Mouse (Mus musculus) adrenal gland, adult 2 months (tissue): ENCODE measurements around the gene Phldb3. TPM values are rescaled to one million over a fixed set of nuclear protein-coding genes. Genes with fewer than 3 reads are reported as not detected.

Experiments
- polyA plus RNA-seq: library from polyadenylated mRNA; depleted of rRNA; stranded (reverse); fragments of >200 nt; gene quantifications from 2 replicates; pipeline ENCODE4 v1.2.3, GENCODE M21; 2012; rRNA removed
- total RNA-seq, 2 experiments: library from RNA; stranded (reverse); gene quantifications; 2 replicates each; pipeline ENCODE4 v1.2.3; 2021

Gene Phldb3
- total and polyA plus RNA-seq, 3 experiments = 3.5 to 8.5 (median 3.9) TPM

Other genes starting within 250 kb of the Phldb3 start
- under 1 TPM; 0.37 to 0.97 TPM for gene Kcnn4, start 240.5 kb upstream of the Phldb3 start, total RNA-seq
- gene Kcnn4, start 240.5 kb upstream of the Phldb3 start, polyA plus RNA-seq = 2.1 and 3.0 TPM in 2 replicates
- gene Smg9, start 211.1 kb upstream of the Phldb3 start, total RNA-seq = 10 to 100 TPM; 19.7 to 20.2 TPM
- gene Smg9, start 211.1 kb upstream of the Phldb3 start, polyA plus RNA-seq = 45.8 and 46.0 TPM in 2 replicates
- not detected for gene Irgc1, start 158.5 kb upstream of the Phldb3 start, total RNA-seq
- 0.19 TPM in 1 of 2 replicates, not detected in the other for gene Irgc1, start 158.5 kb upstream of the Phldb3 start, polyA plus RNA-seq
- 10 to 100 TPM in 1 of 2 experiments, 1 to 10 TPM in 1; 9.5 to 10.8 TPM for gene Plaur, start 148.3 kb upstream of the Phldb3 start, total RNA-seq
- 15.5 and 18.0 TPM in 2 replicates for gene Plaur, start 148.3 kb upstream of the Phldb3 start, polyA plus RNA-seq
- 1 to 10 TPM; 1.7 to 4.7 TPM for gene Cadm4, start 128.7 kb upstream of the Phldb3 start, total RNA-seq
- gene Cadm4, start 128.7 kb upstream of the Phldb3 start, polyA plus RNA-seq = 6.6 and 7.5 TPM in 2 replicates
- 1 to 10 TPM; 4.2 to 7.2 TPM for gene Zfp428, start 103.8 kb upstream of the Phldb3 start, total RNA-seq
- 32.1 and 38.3 TPM in 2 replicates for gene Zfp428, start 103.8 kb upstream of the Phldb3 start, polyA plus RNA-seq
- not detected for gene AC161166.1, start 98.3 kb upstream of the Phldb3 start, total RNA-seq
- not detected in 2 replicates for gene AC161166.1, start 98.3 kb upstream of the Phldb3 start, polyA plus RNA-seq
- gene Irgq, start 80.1 kb upstream of the Phldb3 start, total RNA-seq = 10 to 100 TPM; 21.2 to 23.7 TPM
- 20.8 and 23.5 TPM in 2 replicates for gene Irgq, start 80.1 kb upstream of the Phldb3 start, polyA plus RNA-seq
- gene Pinlyp, start 64.6 kb upstream of the Phldb3 start, total RNA-seq = not detected
- gene Pinlyp, start 64.6 kb upstream of the Phldb3 start, polyA plus RNA-seq = not detected in 2 replicates
- gene Xrcc1, start 64.5 kb upstream of the Phldb3 start, total RNA-seq = 10 to 100 TPM; 34.7 to 36.8 TPM
- 61.2 TPM in 2 replicates for gene Xrcc1, start 64.5 kb upstream of the Phldb3 start, polyA plus RNA-seq
- 10 to 100 TPM; 34.8 to 37.5 TPM for gene Ethe1, start 23.2 kb upstream of the Phldb3 start, total RNA-seq
- gene Ethe1, start 23.2 kb upstream of the Phldb3 start, polyA plus RNA-seq = 32.1 and 33.8 TPM in 2 replicates
- gene Zfp575, start 23.1 kb upstream of the Phldb3 start, total RNA-seq = under 1 TPM; 0.29 to 0.45 TPM
- 0.36 and 0.62 TPM in 2 replicates for gene Zfp575, start 23.1 kb upstream of the Phldb3 start, polyA plus RNA-seq
- gene Lypd3, start 25.8 kb downstream of the Phldb3 start, total RNA-seq = under 1 TPM; 0.79 to 0.84 TPM
- 1.9 TPM in 2 replicates for gene Lypd3, start 25.8 kb downstream of the Phldb3 start, polyA plus RNA-seq
- not detected for gene Tex101, start 65.9 kb downstream of the Phldb3 start, total RNA-seq
- gene Tex101, start 65.9 kb downstream of the Phldb3 start, polyA plus RNA-seq = not detected in 2 replicates
- not detected for gene BC049730, start 98.5 kb downstream of the Phldb3 start, total RNA-seq
- not detected in 2 replicates for gene BC049730, start 98.5 kb downstream of the Phldb3 start, polyA plus RNA-seq
- gene Gm4763, start 116.1 kb downstream of the Phldb3 start, total RNA-seq = not detected
- not detected in 2 replicates for gene Gm4763, start 116.1 kb downstream of the Phldb3 start, polyA plus RNA-seq
- under 1 TPM in 1 of 2 experiments, not detected in 1; 0.17 TPM for gene Cd177, start 149.5 kb downstream of the Phldb3 start, total RNA-seq
- gene Cd177, start 149.5 kb downstream of the Phldb3 start, polyA plus RNA-seq = not detected in 2 replicates
- gene Ceacam10, start 166.4 kb downstream of the Phldb3 start, total RNA-seq = not detected
- gene Ceacam10, start 166.4 kb downstream of the Phldb3 start, polyA plus RNA-seq = not detected in 2 replicates